Mouse (Mus musculus) kidney, adult 2 months (tissue): ENCODE data around the gene Gm4792. TPM values are rescaled to one million over a fixed set of nuclear protein-coding genes. Genes with fewer than 3 reads are reported as not detected.
A peak's percentile ranks its signal among the peaks of the same experiment; 100 is the strongest.

Experiments used
- DNase-seq: peaks from one replicate; pipeline ENCODE4 v3.0.0; 2021
- H3K27ac ChIP-seq: fragments of 200-500 bp; 2 replicates; pipeline ENCODE4 v1.5.1; 2012; ENCODE audit warnings: low read depth, low read length, control low read depth, inconsistent platforms; ENCODE audit not compliant: insufficient read depth
- H3K27me3 ChIP-seq: fragments of 200-500 bp; replicated peaks from 2 replicates; pipeline ENCODE4 v1.6.1; 2012; ENCODE audit warnings: mild to moderate bottlenecking, moderate library complexity, low read length, inconsistent platforms; ENCODE audit not compliant: control insufficient read depth, insufficient read depth
- H3K36me3 ChIP-seq: fragments of 200-500 bp; 2 replicates; pipeline ENCODE4 v1.6.1; 2012; ENCODE audit warnings: mild to moderate bottlenecking, moderate library complexity, low read length, inconsistent platforms; ENCODE audit not compliant: control insufficient read depth, insufficient read depth
- H3K4me1 ChIP-seq: fragments of 200-500 bp; 2 replicates; pipeline ENCODE4 v1.6.1; 2011; ENCODE audit warnings: low read length; ENCODE audit not compliant: control insufficient read depth, insufficient read depth
- H3K4me3 ChIP-seq: fragments of 200-500 bp; 2 replicates; pipeline ENCODE4 v1.5.1; 2011; ENCODE audit warnings: mild to moderate bottlenecking, low read depth, low read length, control low read depth; ENCODE audit not compliant: insufficient read depth
- CTCF ChIP-seq: fragments of 200-500 bp; conservative IDR thresholded peaks from 2 replicates; pipeline ENCODE4 v1.5.1; 2011; ENCODE audit warnings: low read depth, mild to moderate bottlenecking, control low read depth, low read length, moderate library complexity, mixed read lengths; ENCODE audit not compliant: insufficient read depth, insufficient read length
- POLR2A ChIP-seq: fragments of 200-500 bp; IDR thresholded peaks from one replicate; pipeline ENCODE4 v1.6.1; 2011; ENCODE audit warnings: low read depth, low read length, control low read depth
- WGBS: fragments of 180-500 bp; shearing (Covaris S2); methylation state at CpG from one replicate; pipeline ENCODE4 v1.1.7; 2018; 5-methylcytosine and 5-hydroxymethylcytosine counted together
- polyA plus RNA-seq: library from polyadenylated mRNA; depleted of rRNA; stranded (reverse); fragments of >200 nt; gene quantifications from 2 replicates; pipeline ENCODE4 v1.2.3, GENCODE M21; 2012

Gm4792 gene
- polyA plus RNA-seq, 1 experiment, result not detected

GRCm38 (mm10) chr10:94313146-94313545 is 14.6 kb upstream of the Gm4792 start:
- no peaks in the 10 kb centered on the region for H3K27me3 ChIP-seq
- TF ChIP-seq POLR2A (no peak), CTCF (no peak)

GRCm38 (mm10) chr10:94312007-94312715 is 13.7 kb upstream of the Gm4792 start:
- no peak for TF ChIP-seq POLR2A
- no peak for TF ChIP-seq CTCF
- 1% methylated on average over 45 of the region's 45 CpGs for WGBS
- peak overlapping the region; percentile 51; the same call in 1 of the 2 replicates for H3K27ac ChIP-seq
- no peaks in the 10 kb centered on the region for H3K36me3 ChIP-seq
- H3K4me1 ChIP-seq, result no peaks in the 10 kb centered on the region
- H3K4me3 ChIP-seq, result peak overlapping the region; percentile 64
- peak; percentile 22 for DNase-seq
- no peaks in the 10 kb centered on the region for H3K27me3 ChIP-seq

More at GRCm38 (mm10) chr10:94313146-94313545, 14.6 kb upstream of the Gm4792 start:
- no peaks in the 10 kb centered on the region for H3K36me3 ChIP-seq
- DNase-seq, result peak; percentile 78
- peak overlapping the region; percentile 88; the same call in 1 of the 2 replicates for H3K27ac ChIP-seq
- 54% methylated on average over 4 of the region's 4 CpGs for WGBS
- H3K4me3 ChIP-seq, result no peak overlapping the region
- no peaks in the 10 kb centered on the region for H3K4me1 ChIP-seq

GRCm38 (mm10) chr10:94311511-94312006 is 13.1 kb upstream of the Gm4792 start, which contains the start of gene Tmcc3:
TSS of gene Tmcc3 (plus strand) at chr10:94311949.
- WGBS, result 3% methylated on average over 19 of the region's 19 CpGs
- TF ChIP-seq POLR2A (no peak), CTCF (no peak; the same call in 1 of the 2 replicates)
- peak within 1 kb of the TSS; percentile 51; the same call in 1 of the 2 replicates for H3K27ac ChIP-seq
- no peaks in the 10 kb centered on the region for H3K4me1 ChIP-seq
- peak within 1 kb of the TSS; percentile 64 for H3K4me3 ChIP-seq
- H3K27me3 ChIP-seq, result no peaks in the 10 kb centered on the region
- peak; percentile 22 for DNase-seq
- H3K36me3 ChIP-seq, result no peaks in the 10 kb centered on the region

GRCm38 (mm10) chr10:94310499-94311267 is 12.2 kb upstream of the Gm4792 start:
- no peak overlapping the region for H3K4me3 ChIP-seq
- no peak overlapping the region for H3K27ac ChIP-seq
- no peaks in the 10 kb centered on the region for H3K4me1 ChIP-seq
- WGBS, result 52% methylated on average over 8 of the region's 9 CpGs
- no peaks in the 10 kb centered on the region for H3K36me3 ChIP-seq
- no peaks in the 10 kb centered on the region for H3K27me3 ChIP-seq
- no peak for DNase-seq
- TF ChIP-seq CTCF (no peak), POLR2A (no peak)

- Histone ChIP-seq H3K27ac (no peak overlapping the region), H3K4me1 (no peaks in the 10 kb centered on the region), H3K4me3 (no peak overlapping the region), H3K27me3 (no peaks in the 10 kb centered on the region), H3K36me3 (no peaks in the 10 kb centered on the region)
- TF ChIP-seq CTCF, result no peak
- TF ChIP-seq POLR2A, result no peak
- DNase-seq, result peak; percentile 9
- 58% methylated on average over 5 of the region's 5 CpGs for WGBS
These were observed 7.0 kb upstream of the Gm4792 start for GRCm38 (mm10) chr10:94305526-94305925.

GRCm38 (mm10) chr10:94304064-94304657 is 5.7 kb upstream of the Gm4792 start:
- no peak overlapping the region for H3K27ac ChIP-seq
- DNase-seq, result no peak
- no peak for TF ChIP-seq POLR2A
- no peak for TF ChIP-seq CTCF
- WGBS, result 77% methylated on average over 9 of the region's 9 CpGs
- no peaks in the 10 kb centered on the region for H3K27me3 ChIP-seq
- H3K4me1 ChIP-seq, result no peaks in the 10 kb centered on the region
- H3K4me3 ChIP-seq, result no peak overlapping the region
- H3K36me3 ChIP-seq, result no peaks in the 10 kb centered on the region
